9 mouse cellular contexts compared by ENCODE assay signal in the genomic region with DNA sequence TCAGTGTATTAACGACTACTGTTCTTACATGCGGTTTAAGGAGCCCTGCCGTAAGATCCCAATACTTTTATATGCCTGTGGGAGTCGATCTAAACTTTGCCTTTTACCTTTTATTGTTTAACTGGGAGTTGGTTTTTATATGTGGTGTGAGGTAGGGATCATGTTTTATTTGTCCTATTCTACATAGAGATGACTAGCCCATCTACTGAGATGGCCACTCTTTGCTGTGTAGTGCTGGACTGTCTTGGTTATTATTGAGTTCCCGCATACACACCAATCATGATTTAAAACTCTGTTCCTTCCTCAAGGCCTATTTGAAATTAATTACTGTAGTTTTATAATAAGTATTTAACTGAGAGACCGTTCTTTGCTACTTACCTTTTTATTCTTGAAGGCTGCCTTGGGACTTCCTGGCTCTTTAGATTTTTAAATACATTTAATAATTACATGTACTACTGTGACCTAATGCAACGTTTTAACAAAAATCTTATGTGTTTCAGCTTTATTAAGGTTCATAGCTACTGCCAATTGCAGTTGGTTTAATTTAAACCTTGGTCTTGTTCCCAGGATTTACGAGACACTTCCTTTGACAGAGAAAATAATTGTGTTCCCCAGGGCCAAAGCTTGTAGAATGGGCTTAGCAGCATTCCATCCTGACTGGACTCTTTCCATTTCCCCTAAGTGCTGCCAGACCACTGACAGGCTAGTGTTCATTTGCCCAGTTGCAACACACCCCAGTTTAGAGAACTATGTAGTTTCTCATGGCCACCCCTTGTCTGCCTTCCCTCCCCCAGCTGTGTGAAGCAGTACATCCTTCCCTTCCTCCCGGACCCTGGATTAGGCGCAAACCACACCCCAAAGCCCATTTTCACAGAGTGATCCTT. TPM values are rescaled to one million over a fixed set of nuclear protein-coding genes. Genes with fewer than 3 reads are reported as not detected.
DNase-seq lines count a peak whose midpoint lies in the region; ATAC-seq and TF ChIP-seq lines count a peak whose summit lies in the region.
"Had no signal": no experiment of that assay in that cellular context is flagged by ENCODE, and none has a peak within 500 bp of the region (broad histone marks: within the 10 kb centered on the region; RNA-seq: fewer than 3 reads in every experiment).

No protein-coding gene starts in this region.

- TF ChIP-seq CTCF in brain, embryonic 14.5 days (IDR thresholded peaks at IDR 0.05; ENCODE audit: borderline replicate concordance, extremely low read depth, insufficient read depth, insufficient read length): no peak
- TF ChIP-seq CTCF in heart, postnatal 0 days (IDR thresholded peaks at IDR 0.05; ENCODE audit: low read depth): no peak

- no peaks in the 10 kb centered on the region for H3K36me3 ChIP-seq in heart, postnatal 0 days (replicated peaks; ENCODE audit: control insufficient read depth, insufficient read depth, low read length)
- H3K36me3 ChIP-seq: neural tube, embryonic 13.5 days had no signal

- H3K4me2 ChIP-seq in heart, postnatal 0 days (ENCODE audit: low read depth, low read length): no peak overlapping the region
- H3K4me2 ChIP-seq: hindbrain, embryonic 14.5 days; neural tube, embryonic 13.5 days had no signal

- intact Hi-C loops in left cerebral cortex, postnatal 36 days (cut with DNase I): no loop called here

- H3K9me3 ChIP-seq in heart, postnatal 0 days (replicated peaks; ENCODE audit: control insufficient read depth, low read length): no peaks in the 10 kb centered on the region
- H3K9me3 ChIP-seq: neural tube, embryonic 13.5 days had no signal

- DNase-seq in kidney, adult 11 months: peak; percentile 17
- no peak for DNase-seq in kidney, adult 18-20 months
- DNase-seq in brain, embryonic 14.5 days (ENCODE audit: low read depth): peak; percentile 89
- peak; percentile 39 for DNase-seq in heart, postnatal 0 days (ENCODE audit: low spot score)
- peak; percentile 34 for DNase-seq in lung, postnatal 25 days (ENCODE audit: low spot score)
- no peak for DNase-seq in left cerebral cortex, postnatal 36 days (ENCODE audit: low spot score in 2 of 2)
- no peak for DNase-seq in layer of hippocampus, postnatal 36 days

- ATAC-seq in heart, postnatal 0 days (ENCODE audit: insufficient read depth, low read depth): peak; percentile 66

- no peaks in the 10 kb centered on the region for H3K4me1 ChIP-seq in heart, postnatal 0 days (ENCODE audit: control insufficient read depth, insufficient read depth)

- H3K27me3 ChIP-seq in heart, postnatal 0 days (ENCODE audit: control insufficient read depth, insufficient read depth, low read length): no peaks in the 10 kb centered on the region
- H3K27me3 ChIP-seq: neural tube, embryonic 13.5 days had no signal

- H3K27ac ChIP-seq in heart, postnatal 0 days (ENCODE audit: low read depth): peak overlapping the region; percentile 11; the same call in 1 of the 2 replicates
- H3K27ac ChIP-seq: hindbrain, embryonic 14.5 days; neural tube, embryonic 13.5 days had no signal

- WGBS in heart, postnatal 0 days: 73% methylated on average over 10 of the region's 10 CpGs

- no peak for TF ChIP-seq EP300 in heart, postnatal 0 days (IDR thresholded peaks at IDR 0.05; ENCODE audit: low read depth)

- H3K4me3 ChIP-seq in heart, postnatal 0 days (ENCODE audit: low read depth, low read length): no peak overlapping the region
- H3K4me3 ChIP-seq: neural tube, embryonic 13.5 days had no signal

- no peak for TF ChIP-seq POLR2A in brain, embryonic 14.5 days (IDR thresholded peaks at IDR 0.05; ENCODE audit: borderline replicate concordance, extremely low read depth, insufficient read depth, insufficient read length, poor library complexity, severe bottlenecking)

- no peak overlapping the region for H3K9ac ChIP-seq in heart, postnatal 0 days (replicated peaks; ENCODE audit: low read depth, low read length)
- H3K9ac ChIP-seq: hindbrain, embryonic 14.5 days; neural tube, embryonic 13.5 days had no signal

RNA-seq across cellular contexts. Expression of a gene that starts 17.9 kb away (rescaled TPM):
- polyA plus RNA-seq in brain, embryonic 14.5 days (2012; rRNA removed): 1.6 and 2.2 TPM in 2 replicates
- total RNA-seq in heart, postnatal 0 days (2014; rRNA removed; ENCODE audit: low replicate concordance): 0.15 TPM in 1 of 2 replicates, not detected in the other
- 0.04 TPM in 1 of 2 replicates, not detected in the other for polyA plus RNA-seq in heart, postnatal 0 days (2015; fragmentation: Nextera tagmentation; extraction: Ambion mirVana)
- 10 to 100 TPM; 21.7 to 27.3 TPM for total RNA-seq in left cerebral cortex, postnatal 36 days (2021)
- total RNA-seq in layer of hippocampus, postnatal 36 days (2021): 10 to 100 TPM; 13.0 to 13.8 TPM

RNA-seq across cellular contexts. Expression of a gene that starts 57.5 kb away (rescaled TPM):
- polyA plus RNA-seq in brain, embryonic 14.5 days (2012; rRNA removed): 18.1 and 21.1 TPM in 2 replicates
- total RNA-seq in heart, postnatal 0 days (2014; rRNA removed; ENCODE audit: low replicate concordance): 7.8 and 25.8 TPM in 2 replicates
- polyA plus RNA-seq in heart, postnatal 0 days (2015; fragmentation: Nextera tagmentation; extraction: Ambion mirVana): 15.5 and 18.0 TPM in 2 replicates
- total RNA-seq in left cerebral cortex, postnatal 36 days (2021): 10 to 100 TPM; 11.5 to 12.2 TPM
- total RNA-seq in layer of hippocampus, postnatal 36 days (2021): 10 to 100 TPM; 12.7 to 19.6 TPM

RNA-seq across cellular contexts. Expression of a gene that starts 57.7 kb away (rescaled TPM):
- 9.4 and 10.8 TPM in 2 replicates for polyA plus RNA-seq in brain, embryonic 14.5 days (2012; rRNA removed)
- 8.2 and 9.9 TPM in 2 replicates for total RNA-seq in heart, postnatal 0 days (2014; rRNA removed; ENCODE audit: low replicate concordance)
- polyA plus RNA-seq in heart, postnatal 0 days (2015; fragmentation: Nextera tagmentation; extraction: Ambion mirVana): 6.0 and 6.4 TPM in 2 replicates
- total RNA-seq in left cerebral cortex, postnatal 36 days (2021): 10 to 100 TPM in 1 of 2 experiments, 1 to 10 TPM in 1; 9.2 to 18.3 TPM
- 10 to 100 TPM; 13.6 to 14.6 TPM for total RNA-seq in layer of hippocampus, postnatal 36 days (2021)

Comparison
In these comparisons a context has a peak if more than half of its experiments do, and no peak if none do; other contexts are left out.
1. DNase-seq: peak in kidney, adult 11 months (single experiment), brain, embryonic 14.5 days (single experiment), heart, postnatal 0 days (single experiment) and lung, postnatal 25 days (single experiment); none in kidney, adult 18-20 months (single experiment), left cerebral cortex, postnatal 36 days (0 of 2) and layer of hippocampus, postnatal 36 days (0 of 2).
2. RNA of a gene that starts 17.9 kb away (total RNA-seq): 21.7 to 27.3 TPM in left cerebral cortex, postnatal 36 days and 13.0 to 13.8 TPM in layer of hippocampus, postnatal 36 days; 0.15 TPM in heart, postnatal 0 days; every median in the first group is over 10 times any median in the second.